Mouse (Mus musculus) lung, embryonic 14.5 days (tissue): ENCODE data around the gene Zfp536. TPM values are rescaled to one million over a fixed set of nuclear protein-coding genes. Genes with fewer than 3 reads are reported as not detected.
"Not testable (repeated sequence)": the region's sequence is repeated elsewhere in the genome, so short reads cannot be mapped to it uniquely, and the experiment has no call there.

Source experiments
- ATAC-seq: fragments of 200-750 bp; cut with Nextera tagmentation; 2 replicates; pipeline ENCODE4 v1.8.0; 2017; ENCODE audit warnings: mild to moderate bottlenecking, moderate TSS enrichment, moderate library complexity; ENCODE audit not compliant: insufficient read depth
- DNase-seq: peaks from one replicate; pipeline ENCODE4 v3.0.0-alpha.2; 2015
- H3K27ac ChIP-seq: fragments of 300-500 bp; sonication (generic); 2 replicates; pipeline ENCODE4 v1.5.1; 2014; ENCODE audit warnings: low read depth, mild to moderate bottlenecking, moderate library complexity
- H3K27me3 ChIP-seq: fragments of 300-500 bp; sonication (generic); 2 replicates; pipeline ENCODE4 v1.6.1; 2014; ENCODE audit warnings: low read length, control low read depth; ENCODE audit not compliant: insufficient read depth
- H3K36me3 ChIP-seq: fragments of 300-500 bp; sonication (generic); 2 replicates; pipeline ENCODE4 v1.6.1; 2014; ENCODE audit warnings: control low read depth; ENCODE audit not compliant: insufficient read depth
- H3K4me1 ChIP-seq: fragments of 300-500 bp; sonication (generic); 2 replicates; pipeline ENCODE4 v1.6.1; 2014; ENCODE audit warnings: antibody characterized with exemption, control low read depth; ENCODE audit not compliant: insufficient read depth
- H3K4me2 ChIP-seq: fragments of 300-500 bp; sonication (generic); 2 replicates; pipeline ENCODE4 v1.6.1; 2014; ENCODE audit warnings: mild to moderate bottlenecking
- H3K4me3 ChIP-seq: fragments of 300-500 bp; sonication (generic); 2 replicates; pipeline ENCODE4 v1.5.1; 2014; ENCODE audit warnings: low read depth, low read length
- H3K9ac ChIP-seq: fragments of 300-500 bp; sonication (generic); 2 replicates; pipeline ENCODE4 v1.6.1; 2014
- H3K9me3 ChIP-seq: fragments of 300-500 bp; sonication (generic); 2 replicates; pipeline ENCODE4 v1.6.1; 2016; ENCODE audit warnings: low read depth, low read length, control low read depth
- CTCF ChIP-seq: IDR thresholded peaks from 2 replicates; pipeline ENCODE4 v1.5.1; 2016; ENCODE audit warnings: antibody characterized with exemption, low read depth
- WGBS: fragments of 180-500 bp; shearing (Covaris S2); extraction: QIAGEN DNeasy Blood & Tissue Kit; methylation state at CpG from one replicate; pipeline ENCODE4 v1.1.7; 2014; 5-methylcytosine and 5-hydroxymethylcytosine counted together
- polyA plus RNA-seq: library from polyadenylated mRNA; unstranded; fragments of >200 nt; fragmentation: Nextera tagmentation; extraction: Ambion mirVana; gene quantifications from 2 replicates; pipeline ENCODE4 v1.2.1, GENCODE M21; 2014

Gene Zfp536
- polyA plus RNA-seq, 1 experiment from 2014 or later: 13.7 TPM

DNA sequence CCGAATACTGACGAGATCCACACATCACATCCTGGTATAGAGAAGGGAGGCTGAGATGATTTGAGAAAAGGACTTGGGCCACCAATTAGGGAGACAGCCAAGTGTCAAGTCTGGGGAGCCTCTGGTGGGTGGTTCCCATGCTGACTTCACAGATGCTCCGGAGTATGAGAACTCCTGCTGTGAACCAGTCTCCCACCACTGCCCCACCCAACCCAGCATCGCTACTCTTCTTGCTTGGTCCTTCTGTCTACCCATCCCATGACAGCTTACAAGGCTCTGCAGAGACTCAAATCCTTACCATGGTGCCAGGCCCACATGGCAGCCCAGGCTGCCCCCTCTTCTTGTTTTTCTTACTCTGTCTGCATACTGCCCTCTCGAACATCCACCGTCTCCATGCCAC is 165.5 kb downstream of the Zfp536 start:
- DNase-seq: no peak
- WGBS: 86% methylated on average over 6 of the region's 6 CpGs
- H3K4me1 ChIP-seq: no peaks in the 10 kb centered on the region
- no peak for ATAC-seq
- no peak overlapping the region for H3K9ac ChIP-seq
- no peak overlapping the region for H3K27ac ChIP-seq
- no peaks in the 10 kb centered on the region for H3K27me3 ChIP-seq
- no peak overlapping the region for H3K4me3 ChIP-seq
- H3K36me3 ChIP-seq: no peaks in the 10 kb centered on the region
- no peaks in the 10 kb centered on the region for H3K9me3 ChIP-seq
- no peak for TF ChIP-seq CTCF
- no peak overlapping the region for H3K4me2 ChIP-seq

DNA sequence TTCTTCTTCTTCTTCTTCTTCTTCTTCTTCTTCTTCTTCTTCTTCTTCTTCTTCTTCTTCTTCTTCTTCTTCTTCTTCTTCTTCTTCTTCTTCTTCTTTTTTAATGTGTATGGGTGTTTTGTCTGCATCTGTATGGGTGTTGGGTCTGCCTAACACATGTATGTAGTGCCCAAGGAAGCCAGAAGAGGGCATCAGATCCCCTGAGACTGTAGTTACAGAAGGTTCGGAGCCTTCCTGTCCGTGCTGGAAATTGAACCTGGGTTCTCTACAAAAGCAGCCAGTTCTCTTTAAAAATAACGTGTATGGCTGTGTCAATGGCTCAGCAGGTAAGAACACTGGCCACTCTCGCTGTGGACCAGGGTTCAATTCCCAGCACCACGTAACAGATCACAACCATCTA is 167.0 kb downstream of the Zfp536 start:
- peak; percentile 22; the same call in 1 of the 2 replicates for TF ChIP-seq CTCF
- DNase-seq (peak; percentile 26), ATAC-seq (no peak)
- no peak overlapping the region for H3K4me3 ChIP-seq
- WGBS: 75% methylated on average over 5 of the region's 5 CpGs
- H3K9me3 ChIP-seq: no peaks in the 10 kb centered on the region
- no peaks in the 10 kb centered on the region for H3K27me3 ChIP-seq
- no peaks in the 10 kb centered on the region for H3K4me1 ChIP-seq
- H3K27ac ChIP-seq: no peak overlapping the region
- H3K4me2 ChIP-seq: no peak overlapping the region
- H3K36me3 ChIP-seq: no peaks in the 10 kb centered on the region
- no peak overlapping the region for H3K9ac ChIP-seq

DNA sequence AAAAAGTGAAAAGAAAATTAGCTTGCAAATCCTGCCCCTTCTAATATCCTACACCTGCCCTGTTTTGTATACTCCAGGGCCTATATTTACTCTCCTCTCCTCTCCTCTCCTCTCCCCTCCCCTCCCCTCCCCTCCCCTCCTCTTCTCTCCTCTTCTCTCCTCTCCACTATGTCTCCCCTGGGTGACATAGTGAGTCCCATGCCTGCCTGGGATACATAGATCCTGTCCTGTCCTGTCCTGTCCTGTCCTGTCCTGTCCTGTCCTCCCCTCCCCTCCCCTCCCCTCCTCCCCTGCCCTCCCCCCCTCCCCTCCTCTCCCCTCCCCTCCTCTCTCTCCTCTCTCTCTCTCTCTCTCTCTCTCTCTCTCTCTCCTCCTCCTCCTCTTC is 169.9 kb downstream of the Zfp536 start:
- H3K9me3 ChIP-seq, DNase-seq, ATAC-seq, H3K36me3 ChIP-seq, H3K27ac ChIP-seq, H3K4me3 ChIP-seq, H3K9ac ChIP-seq, H3K27me3 ChIP-seq, H3K4me2 ChIP-seq, H3K4me1 ChIP-seq: not testable (repeated sequence)

DNA sequence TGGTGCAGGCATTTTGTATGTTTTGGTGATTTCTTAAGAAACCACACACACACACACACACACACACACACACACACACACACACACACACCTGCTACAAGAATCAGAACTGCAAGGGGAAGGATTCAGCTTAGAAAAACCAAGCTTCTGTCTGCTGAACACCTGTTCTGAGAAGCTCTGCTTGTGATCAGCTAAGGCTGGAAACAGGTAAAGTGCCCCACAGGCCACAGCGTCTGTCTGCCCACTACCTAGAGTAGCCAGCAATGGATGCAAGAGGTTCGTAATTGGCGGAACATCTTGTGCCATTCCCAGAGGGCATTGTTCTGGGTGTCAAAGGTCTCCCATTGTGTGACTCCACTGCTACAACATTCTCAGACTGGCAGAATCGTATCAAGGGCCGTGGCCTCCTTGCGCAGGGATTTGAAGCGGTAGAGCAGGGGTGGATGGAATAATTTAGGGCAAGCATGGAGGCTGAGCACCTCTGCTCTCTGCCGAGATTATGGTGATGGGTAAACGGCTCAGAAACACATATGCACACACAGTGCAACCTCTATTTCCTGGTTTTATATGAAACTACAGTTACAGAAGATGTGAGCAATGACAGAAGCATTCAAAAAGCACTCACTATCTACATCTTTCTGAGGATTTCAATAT is 170.4 kb downstream of the Zfp536 start:
- Histone ChIP-seq H3K4me1 (no peaks in the 10 kb centered on the region), H3K36me3 (no peaks in the 10 kb centered on the region), H3K27ac (no peak overlapping the region), H3K27me3 (no peaks in the 10 kb centered on the region), H3K9me3 (no peaks in the 10 kb centered on the region), H3K9ac (no peak overlapping the region), H3K4me3 (no peak overlapping the region), H3K4me2 (no peak overlapping the region)
- ATAC-seq (no peak), DNase-seq (no peak)
- no peak for TF ChIP-seq CTCF
- 67% methylated on average over 9 of the region's 9 CpGs for WGBS

DNA sequence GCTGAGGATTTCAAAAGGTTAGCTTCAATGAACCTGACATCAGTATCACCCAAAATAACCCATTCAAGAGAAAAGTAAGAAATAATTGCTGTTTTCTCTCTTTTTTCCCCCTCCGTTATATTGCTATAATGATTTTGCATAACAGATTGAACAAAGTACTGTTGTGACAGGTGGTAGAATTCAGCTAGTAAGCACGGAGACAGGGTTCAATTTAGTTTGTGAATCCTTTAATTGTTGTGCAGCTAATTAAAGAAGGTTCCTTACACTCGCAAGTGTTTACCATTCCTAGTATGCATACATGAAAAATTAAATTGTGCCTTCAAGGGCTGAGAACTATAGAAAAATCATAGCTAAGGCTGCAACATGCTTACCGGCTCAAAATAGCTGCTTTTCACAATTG is 173.1 kb downstream of the Zfp536 start:
- no peak overlapping the region for H3K4me2 ChIP-seq
- no peak for TF ChIP-seq CTCF
- DNase-seq: no peak
- ATAC-seq: no peak
- H3K4me1 ChIP-seq: no peaks in the 10 kb centered on the region
- H3K36me3 ChIP-seq: no peaks in the 10 kb centered on the region
- no peaks in the 10 kb centered on the region for H3K27me3 ChIP-seq
- WGBS: 77% methylated on average over 4 of the region's 4 CpGs
- no peak overlapping the region for H3K27ac ChIP-seq
- H3K4me3 ChIP-seq: no peak overlapping the region
- H3K9me3 ChIP-seq: no peaks in the 10 kb centered on the region
- H3K9ac ChIP-seq: no peak overlapping the region

DNA sequence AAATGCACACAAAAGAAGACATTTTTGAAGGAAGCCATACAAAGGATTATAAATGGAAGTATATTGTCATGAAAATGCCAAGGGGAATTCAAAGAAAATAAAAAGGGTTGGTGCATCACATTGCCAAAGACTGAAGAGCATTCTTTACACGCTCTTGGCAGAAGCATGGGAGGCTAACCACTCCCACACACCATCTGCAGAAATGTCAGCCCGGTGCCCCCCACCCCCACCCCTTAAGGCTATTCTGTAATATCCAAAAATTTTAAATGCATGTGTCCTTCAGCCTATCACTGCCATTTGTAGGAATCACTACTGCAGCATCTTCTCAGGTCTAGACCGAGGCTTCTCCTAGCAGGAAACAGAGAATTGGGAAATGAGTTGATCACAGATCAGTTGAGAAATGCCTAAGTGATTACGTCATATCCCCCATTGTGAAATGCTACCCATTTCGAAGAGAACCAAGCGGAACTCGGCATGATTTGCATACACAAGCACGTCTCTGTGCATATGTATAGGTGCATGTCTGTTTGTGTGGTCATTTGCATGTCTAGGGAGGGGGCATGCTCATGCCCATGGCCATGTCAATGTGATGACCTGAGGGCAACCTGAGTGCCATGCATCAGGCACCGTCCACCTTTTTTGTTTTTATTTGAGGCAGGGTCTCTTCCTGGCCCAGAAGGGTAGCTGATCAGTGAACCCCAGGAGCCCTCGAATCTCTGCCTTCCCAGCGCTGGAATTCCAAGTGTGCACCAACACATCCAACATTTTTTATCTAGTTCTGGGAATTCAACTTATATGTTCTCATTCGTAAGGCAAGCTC is 179.0 kb downstream of the Zfp536 start:
- Histone ChIP-seq H3K9me3 (no peaks in the 10 kb centered on the region), H3K36me3 (no peaks in the 10 kb centered on the region), H3K27me3 (no peaks in the 10 kb centered on the region), H3K4me3 (no peak overlapping the region), H3K4me2 (no peak overlapping the region), H3K9ac (no peak overlapping the region), H3K27ac (no peak overlapping the region), H3K4me1 (no peaks in the 10 kb centered on the region)
- no peak for TF ChIP-seq CTCF
- 72% methylated on average over 12 of the region's 12 CpGs for WGBS
- ATAC-seq (no peak), DNase-seq (peak; percentile 37)

DNA sequence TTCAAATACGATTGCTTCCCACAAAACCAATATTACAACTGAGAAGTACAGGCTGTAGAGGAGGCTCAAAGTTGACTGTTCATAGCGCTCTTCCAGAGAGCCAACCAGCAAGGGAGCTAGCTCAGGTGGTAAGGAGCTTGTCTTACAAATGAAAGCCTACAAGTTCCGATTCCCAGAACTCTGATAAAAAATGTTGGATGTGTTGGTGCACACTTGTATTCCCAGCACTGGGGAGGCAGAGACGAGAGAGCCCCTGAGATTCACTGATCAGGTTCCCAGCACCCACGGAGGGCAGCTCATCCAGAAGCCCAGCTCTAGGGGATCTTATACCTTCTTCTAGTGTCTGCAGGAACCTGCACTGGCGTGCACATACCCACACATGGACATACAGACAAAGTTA is 179.9 kb downstream of the Zfp536 start:
- H3K9ac ChIP-seq: no peak overlapping the region
- H3K27ac ChIP-seq: no peak overlapping the region
- no peak for TF ChIP-seq CTCF
- no peaks in the 10 kb centered on the region for H3K4me1 ChIP-seq
- 82% methylated on average over 6 of the region's 6 CpGs for WGBS
- no peaks in the 10 kb centered on the region for H3K36me3 ChIP-seq
- H3K4me3 ChIP-seq: no peak overlapping the region
- DNase-seq (no peak), ATAC-seq (no peak)
- no peaks in the 10 kb centered on the region for H3K9me3 ChIP-seq
- no peaks in the 10 kb centered on the region for H3K27me3 ChIP-seq
- no peak overlapping the region for H3K4me2 ChIP-seq
